Mouse (Mus musculus): ENCODE measurements around the gene Abcg5. TPM values are rescaled to one million over a fixed set of nuclear protein-coding genes. Genes with fewer than 3 reads are reported as not detected.

The Abcg5 gene
- polyA plus RNA-seq, 1 experiment from 2014 or later = 0.65 TPM

DNA sequence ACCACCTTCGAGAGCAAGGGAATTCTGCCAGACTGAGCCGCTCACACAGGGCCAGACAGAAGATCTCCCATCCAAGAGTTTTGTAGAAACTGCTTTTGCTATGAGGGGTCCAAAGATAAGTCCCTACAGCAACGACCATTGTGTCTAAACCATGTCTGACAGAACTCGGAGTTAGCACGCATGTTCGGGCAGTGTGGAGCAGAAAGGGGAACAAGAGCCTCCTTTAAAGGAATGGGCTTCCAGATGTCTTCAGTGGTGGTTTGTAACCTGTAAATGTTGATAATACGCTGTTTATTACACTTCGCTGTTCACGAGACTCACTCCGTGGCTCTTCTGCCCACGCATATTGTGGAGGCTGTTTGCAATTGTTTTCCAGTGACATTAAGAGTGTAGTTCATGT is 5.2 kb downstream of the Abcg5 start:
- Histone ChIP-seq H3K4me1 (peaks cover 11% of the 10 kb centered on the region), H3K36me3 (no peaks in the 10 kb centered on the region), H3K27me3 (ENCODE audit: insufficient read depth, poor library complexity, severe bottlenecking) (peaks cover 7% of the 10 kb centered on the region), H3K4me3 (no peak overlapping the region), H3K9me3 (no peaks in the 10 kb centered on the region), H3K27ac (no peak overlapping the region)
- no peak for DNase-seq (ENCODE audit: low spot score)
- WGBS = 92% methylated on average over 11 of the region's 11 CpGs

DNA sequence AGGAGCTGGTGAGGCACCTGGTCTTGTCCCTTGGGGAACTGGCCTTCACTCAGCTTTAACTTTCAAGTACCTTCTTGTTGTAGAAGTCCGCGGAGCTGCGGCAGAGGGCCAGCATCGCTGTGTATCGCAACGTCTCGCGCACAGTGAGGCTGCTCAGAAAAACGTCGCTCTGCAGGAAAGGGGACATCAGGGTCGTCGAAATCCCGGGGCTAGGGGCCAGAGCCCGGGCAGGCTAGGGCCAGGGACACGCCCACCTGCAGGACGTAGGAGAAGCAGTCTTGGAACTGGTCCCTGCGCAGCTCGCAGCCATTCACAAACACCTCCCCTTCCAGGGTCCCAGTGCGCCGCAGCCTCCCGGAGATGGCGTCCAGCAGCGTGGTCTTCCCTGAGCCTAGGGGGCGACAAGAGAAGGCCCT is 6.9 kb downstream of the Abcg5 start, which contains the start of gene Abcg8:
TSS of gene Abcg8 (plus strand) at position 352 of the 416 bp plus-strand sequence.
- H3K36me3 ChIP-seq = no peaks in the 10 kb centered on the region
- H3K9me3 ChIP-seq = no peaks in the 10 kb centered on the region
- H3K4me1 ChIP-seq = peaks cover 8% of the 10 kb centered on the region
- DNase-seq (ENCODE audit: low spot score) = peak; percentile 78
- WGBS = 2% methylated on average over 24 of the region's 24 CpGs
- H3K27me3 ChIP-seq (ENCODE audit: insufficient read depth, poor library complexity, severe bottlenecking) = peaks cover 7% of the 10 kb centered on the region
- peak within 1 kb of the TSS; percentile 60 for H3K4me3 ChIP-seq
- peak within 1 kb of the TSS; percentile 30 for H3K27ac ChIP-seq

DNA sequence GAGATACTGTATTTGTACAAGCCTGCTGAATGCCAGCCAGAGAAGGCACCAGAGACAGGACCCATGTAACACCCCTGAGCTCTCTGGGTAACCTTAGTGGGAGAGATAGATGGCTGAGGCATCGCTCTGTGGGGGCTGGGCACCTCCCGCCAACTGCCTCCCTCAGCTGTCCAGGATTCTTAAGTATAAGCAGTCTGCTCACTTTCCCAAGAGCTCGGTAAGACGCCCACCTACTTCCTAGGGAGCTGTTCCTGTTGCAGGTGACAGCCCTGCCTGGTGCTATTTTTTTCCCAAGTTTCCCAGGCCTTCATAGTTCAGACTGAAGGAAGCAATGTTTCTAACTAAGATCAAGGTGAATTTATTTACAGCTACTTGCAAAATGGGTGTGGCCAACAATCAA is 7.6 kb downstream of the Abcg5 start:
- DNase-seq (ENCODE audit: low spot score) = no peak
- H3K4me1 ChIP-seq = peaks cover 8% of the 10 kb centered on the region
- no peak overlapping the region for H3K27ac ChIP-seq
- WGBS = 54% methylated on average over 4 of the region's 4 CpGs
- H3K27me3 ChIP-seq (ENCODE audit: insufficient read depth, poor library complexity, severe bottlenecking) = peaks cover 7% of the 10 kb centered on the region
- no peaks in the 10 kb centered on the region for H3K9me3 ChIP-seq
- H3K36me3 ChIP-seq = no peaks in the 10 kb centered on the region
- H3K4me3 ChIP-seq = no peak overlapping the region; the same call in 1 of the 2 replicates

DNA sequence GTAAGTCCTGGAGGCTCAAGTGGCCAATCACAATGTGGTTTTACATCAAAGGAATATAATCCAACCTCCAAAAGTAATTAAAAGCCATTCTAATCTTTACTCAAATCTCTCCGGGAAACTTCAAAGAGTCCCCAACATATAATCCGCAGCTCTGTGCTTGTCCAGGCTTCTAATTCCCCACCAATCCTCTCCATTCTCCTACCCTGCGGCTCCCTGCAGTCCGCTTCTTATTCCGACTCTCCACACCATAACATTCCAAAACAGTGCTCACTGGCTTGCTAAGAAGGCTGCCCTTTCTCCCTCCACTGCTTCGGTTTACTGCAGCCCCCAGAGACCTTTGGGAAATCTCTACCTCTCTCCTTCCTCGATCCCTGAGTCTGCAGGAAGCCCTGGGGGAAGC is 8.8 kb downstream of the Abcg5 start:
- DNase-seq (ENCODE audit: low spot score) = no peak
- WGBS = 51% methylated on average over 7 of the region's 7 CpGs

DNA sequence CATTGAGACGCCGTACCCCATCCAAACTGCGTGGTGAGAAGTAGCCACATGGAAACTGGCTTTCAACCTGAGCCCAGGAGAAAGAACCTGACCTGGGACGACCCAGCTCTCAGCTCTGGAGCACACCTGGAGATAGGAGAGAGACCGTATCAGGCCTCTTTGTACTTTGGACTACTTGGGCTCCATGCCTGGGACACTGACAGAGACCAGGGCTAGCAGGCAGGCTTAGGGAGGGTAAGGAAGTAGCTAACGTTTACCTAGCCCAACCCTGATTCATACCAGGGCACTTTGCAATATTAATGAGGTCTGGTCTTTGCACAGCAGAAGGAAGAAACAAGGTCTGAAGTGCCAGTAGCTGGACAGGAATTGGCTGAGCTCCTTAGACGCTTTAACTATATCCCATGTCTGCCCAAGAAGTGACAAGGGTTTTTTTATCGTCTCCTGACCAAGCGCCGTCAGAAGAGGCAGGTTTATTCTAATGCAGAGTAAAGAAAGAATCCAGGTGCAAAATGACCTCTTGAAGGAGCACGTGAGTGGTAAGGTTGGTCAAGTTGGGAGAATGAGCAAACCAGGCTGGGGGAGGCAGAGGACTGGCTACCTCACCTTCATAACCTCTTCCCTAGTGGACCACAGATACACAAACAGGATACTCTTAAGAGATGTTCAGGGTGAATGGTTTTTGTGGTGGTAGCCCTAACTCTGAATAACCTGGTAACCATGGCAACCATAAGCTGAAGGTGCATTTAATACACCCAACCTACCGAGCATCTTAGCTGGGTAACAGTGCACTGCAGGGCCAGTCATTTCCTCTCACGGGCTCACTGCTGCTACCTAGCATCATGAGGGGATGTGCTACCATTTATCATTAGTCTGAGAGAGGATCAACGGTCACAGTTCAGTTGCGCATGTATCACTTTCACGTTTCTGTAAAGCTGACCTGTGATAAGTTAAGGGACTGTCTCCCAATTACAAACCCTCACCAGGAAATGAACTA is 10.1 kb downstream of the Abcg5 start:
- no peak for DNase-seq (ENCODE audit: low spot score)
- Histone ChIP-seq H3K36me3 (no peaks in the 10 kb centered on the region), H3K4me1 (peaks cover 11% of the 10 kb centered on the region), H3K27ac (no peak overlapping the region), H3K9me3 (no peaks in the 10 kb centered on the region), H3K27me3 (ENCODE audit: insufficient read depth, poor library complexity, severe bottlenecking) (peaks cover 11% of the 10 kb centered on the region), H3K4me3 (no peak overlapping the region)
- 75% methylated on average over 16 of the region's 16 CpGs for WGBS

More for the DNA sequence above, 8.8 kb downstream of the Abcg5 start:
- H3K4me1 ChIP-seq = peaks cover 8% of the 10 kb centered on the region
- H3K27me3 ChIP-seq (ENCODE audit: insufficient read depth, poor library complexity, severe bottlenecking) = peaks cover 7% of the 10 kb centered on the region
- no peak overlapping the region for H3K27ac ChIP-seq
- no peak overlapping the region for H3K4me3 ChIP-seq
- no peaks in the 10 kb centered on the region for H3K36me3 ChIP-seq
- no peaks in the 10 kb centered on the region for H3K9me3 ChIP-seq

DNA sequence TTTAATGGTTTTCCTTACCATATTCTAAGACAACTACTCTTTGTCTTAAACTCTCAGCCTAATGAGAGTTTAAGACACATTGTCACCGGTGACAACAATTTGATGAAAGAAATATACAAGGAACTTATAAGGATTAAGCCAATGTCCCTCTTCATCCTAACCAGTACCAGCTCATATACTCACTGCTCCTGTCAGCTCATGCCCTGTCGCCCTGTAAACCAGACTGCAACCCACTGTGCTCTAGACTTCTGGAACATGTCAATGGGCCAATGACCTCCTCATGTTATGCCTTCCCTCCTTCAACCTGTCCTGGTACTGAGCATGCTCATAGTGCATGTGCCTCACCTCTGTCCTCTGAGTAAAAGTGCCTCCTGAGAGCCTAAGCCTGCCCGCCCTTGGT is 15.0 kb downstream of the Abcg5 start:
- no peak overlapping the region for H3K4me3 ChIP-seq
- H3K9me3 ChIP-seq = no peaks in the 10 kb centered on the region
- peaks cover 4% of the 10 kb centered on the region; the same call in 1 of the 2 replicates for H3K27me3 ChIP-seq (ENCODE audit: insufficient read depth, poor library complexity, severe bottlenecking)
- no peak overlapping the region for H3K27ac ChIP-seq
- peaks cover 19% of the 10 kb centered on the region for H3K4me1 ChIP-seq
- H3K36me3 ChIP-seq = no peaks in the 10 kb centered on the region
- 83% methylated on average over 3 of the region's 3 CpGs for WGBS
- DNase-seq (ENCODE audit: low spot score) = no peak

DNA sequence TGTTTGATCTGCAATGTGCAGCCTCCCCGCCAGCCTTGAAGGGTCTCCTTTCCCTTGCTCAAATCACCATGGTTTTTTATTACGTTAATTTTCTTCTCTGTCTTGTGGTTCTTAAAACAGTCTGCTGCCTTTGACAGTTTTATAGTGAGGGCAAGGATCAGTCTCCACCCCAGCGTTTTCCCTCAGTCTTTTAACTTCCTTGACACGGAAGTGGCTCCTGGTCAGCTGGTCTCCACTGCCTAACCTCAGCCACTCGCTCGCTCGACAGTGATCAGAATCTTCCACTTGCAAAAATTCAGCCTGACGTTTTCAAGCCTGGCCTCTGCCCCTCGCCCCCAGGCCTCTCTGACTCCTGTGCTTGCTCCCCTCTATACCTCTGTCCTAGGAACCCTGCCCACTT is 17.1 kb downstream of the Abcg5 start:
- Histone ChIP-seq H3K36me3 (no peaks in the 10 kb centered on the region), H3K4me3 (no peak overlapping the region), H3K4me1 (peaks cover 19% of the 10 kb centered on the region), H3K27me3 (ENCODE audit: insufficient read depth, poor library complexity, severe bottlenecking) (peaks cover 4% of the 10 kb centered on the region; the same call in 1 of the 2 replicates), H3K9me3 (no peaks in the 10 kb centered on the region), H3K27ac (no peak overlapping the region; the same call in 1 of the 2 replicates)
- DNase-seq (ENCODE audit: low spot score) = no peak
- 29% methylated on average over 9 of the region's 9 CpGs for WGBS

DNA sequence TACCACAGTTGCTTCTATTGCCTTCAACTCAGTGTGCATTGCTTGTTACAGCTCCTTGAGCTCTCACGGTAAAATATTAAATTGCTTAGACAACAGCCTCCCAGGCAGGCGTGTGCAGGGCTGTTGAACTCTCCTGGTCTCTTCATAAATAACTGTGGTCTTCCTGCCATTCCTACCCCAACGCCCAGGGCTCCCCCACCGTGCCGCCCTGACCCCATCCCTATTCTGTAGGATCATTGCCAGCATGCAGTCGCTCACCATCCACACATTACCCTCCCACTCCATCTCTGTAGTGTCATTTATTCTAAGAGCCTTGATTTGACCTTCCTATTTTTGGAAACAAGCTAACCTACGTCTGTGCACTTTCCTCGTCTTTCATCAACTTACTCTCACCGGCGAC is 17.8 kb downstream of the Abcg5 start:
- Histone ChIP-seq H3K27me3 (ENCODE audit: insufficient read depth, poor library complexity, severe bottlenecking) (peaks cover 4% of the 10 kb centered on the region; the same call in 1 of the 2 replicates), H3K9me3 (no peaks in the 10 kb centered on the region), H3K36me3 (no peaks in the 10 kb centered on the region), H3K4me3 (no peak overlapping the region), H3K4me1 (peaks cover 19% of the 10 kb centered on the region), H3K27ac (no peak overlapping the region)
- no peak for DNase-seq (ENCODE audit: low spot score)
- 45% methylated on average over 10 of the region's 10 CpGs for WGBS

DNA sequence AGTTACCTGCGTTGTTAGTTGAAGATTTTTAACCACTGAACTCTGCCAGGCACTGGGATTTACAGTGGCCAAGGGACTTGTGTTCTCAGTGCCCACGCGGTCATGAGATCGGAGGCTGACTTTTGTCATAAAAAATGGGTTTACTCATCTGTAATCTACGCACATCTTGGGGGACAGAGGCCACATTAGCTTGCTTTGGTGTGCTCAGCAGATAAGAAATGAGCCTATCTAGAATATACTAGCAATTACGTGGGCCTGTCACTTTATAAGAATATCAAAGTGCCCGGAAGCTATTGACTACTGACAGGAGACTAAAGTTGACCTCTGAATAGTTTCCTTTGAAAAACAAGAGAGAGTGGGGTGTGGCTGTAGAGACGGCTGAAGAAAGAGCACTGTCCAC is 23.9 kb downstream of the Abcg5 start:
- no peak for DNase-seq (ENCODE audit: low spot score)
- H3K27ac ChIP-seq = no peak overlapping the region
- H3K4me3 ChIP-seq = no peak overlapping the region
- H3K9me3 ChIP-seq = no peaks in the 10 kb centered on the region
- 79% methylated on average over 8 of the region's 8 CpGs for WGBS
- no peaks in the 10 kb centered on the region for H3K36me3 ChIP-seq
- peaks cover 10% of the 10 kb centered on the region; the same call in 1 of the 2 replicates for H3K4me1 ChIP-seq
- H3K27me3 ChIP-seq (ENCODE audit: insufficient read depth, poor library complexity, severe bottlenecking) = no peaks in the 10 kb centered on the region

DNA sequence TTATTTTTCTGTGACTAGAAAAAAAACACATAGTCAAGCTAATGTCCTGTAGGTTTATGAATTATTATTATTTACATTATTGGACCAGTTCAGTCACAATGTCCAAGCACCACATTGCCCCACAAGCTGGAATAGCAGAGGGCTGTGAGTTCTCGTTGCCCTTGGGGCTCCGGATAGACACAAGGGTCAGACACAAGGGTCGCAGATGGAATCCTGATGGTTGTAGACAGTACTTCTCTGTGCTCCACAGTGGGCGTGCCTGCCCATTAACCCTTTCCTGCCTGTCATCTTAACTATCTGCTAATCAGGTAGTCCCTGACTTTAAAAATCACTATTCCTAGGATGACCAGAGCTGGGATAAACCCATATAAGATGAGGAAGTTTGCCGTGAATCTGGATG is 24.6 kb downstream of the Abcg5 start:
- 44% methylated on average over 5 of the region's 5 CpGs for WGBS
- Histone ChIP-seq H3K9me3 (no peaks in the 10 kb centered on the region), H3K4me1 (peaks cover 10% of the 10 kb centered on the region; the same call in 1 of the 2 replicates), H3K27ac (no peak overlapping the region), H3K27me3 (ENCODE audit: insufficient read depth, poor library complexity, severe bottlenecking) (no peaks in the 10 kb centered on the region), H3K36me3 (no peaks in the 10 kb centered on the region), H3K4me3 (no peak overlapping the region)
- no peak for DNase-seq (ENCODE audit: low spot score)

DNA sequence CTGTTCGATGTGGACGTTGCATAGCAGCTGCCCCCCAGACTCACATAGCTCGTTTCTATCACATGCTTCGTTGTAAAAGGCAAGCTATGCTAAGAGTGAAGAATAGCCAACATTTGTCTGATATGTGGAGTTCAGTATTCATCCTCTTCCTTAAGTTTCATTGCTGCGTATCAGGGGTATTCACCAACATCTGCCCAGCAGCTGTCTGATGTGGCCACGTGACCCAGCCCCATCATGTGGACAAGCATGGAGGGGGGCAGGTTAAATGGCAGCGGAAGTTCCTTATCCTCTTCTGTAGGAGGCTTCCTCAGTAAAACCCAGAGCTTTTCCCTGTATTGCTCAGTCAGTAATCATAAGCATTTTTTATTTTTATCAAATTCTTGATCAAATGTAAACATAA is 25.0 kb downstream of the Abcg5 start:
- no peaks in the 10 kb centered on the region for H3K36me3 ChIP-seq
- no peak overlapping the region for H3K27ac ChIP-seq
- no peaks in the 10 kb centered on the region for H3K27me3 ChIP-seq (ENCODE audit: insufficient read depth, poor library complexity, severe bottlenecking)
- no peak for DNase-seq (ENCODE audit: low spot score)
- no peak overlapping the region for H3K4me3 ChIP-seq
- peaks cover 10% of the 10 kb centered on the region; the same call in 1 of the 2 replicates for H3K4me1 ChIP-seq
- WGBS = 76% methylated on average over 7 of the region's 7 CpGs
- H3K9me3 ChIP-seq = no peaks in the 10 kb centered on the region

DNA sequence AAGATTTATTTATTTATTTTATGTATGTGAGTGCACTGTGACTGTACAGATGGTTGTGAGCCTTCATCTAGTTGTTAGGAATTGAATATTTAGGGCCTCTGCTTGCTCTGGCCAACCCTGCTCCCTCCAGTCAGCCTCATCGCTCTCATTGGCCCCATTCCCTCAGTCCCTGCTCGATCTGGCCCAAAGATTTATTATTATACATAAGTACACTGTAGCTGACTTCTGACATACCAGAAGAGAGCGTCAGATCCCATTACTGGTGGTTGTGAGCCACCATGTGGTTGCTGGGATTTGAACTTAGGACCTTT is 25.4 kb downstream of the Abcg5 start:
- H3K9me3 ChIP-seq = no peaks in the 10 kb centered on the region
- no peaks in the 10 kb centered on the region for H3K36me3 ChIP-seq
- DNase-seq (ENCODE audit: low spot score) = no peak
- H3K27me3 ChIP-seq (ENCODE audit: insufficient read depth, poor library complexity, severe bottlenecking) = no peaks in the 10 kb centered on the region
- H3K27ac ChIP-seq = no peak overlapping the region
- WGBS = 86% methylated on average over 3 of the region's 3 CpGs
- peaks cover 10% of the 10 kb centered on the region; the same call in 1 of the 2 replicates for H3K4me1 ChIP-seq
- no peak overlapping the region for H3K4me3 ChIP-seq

DNA sequence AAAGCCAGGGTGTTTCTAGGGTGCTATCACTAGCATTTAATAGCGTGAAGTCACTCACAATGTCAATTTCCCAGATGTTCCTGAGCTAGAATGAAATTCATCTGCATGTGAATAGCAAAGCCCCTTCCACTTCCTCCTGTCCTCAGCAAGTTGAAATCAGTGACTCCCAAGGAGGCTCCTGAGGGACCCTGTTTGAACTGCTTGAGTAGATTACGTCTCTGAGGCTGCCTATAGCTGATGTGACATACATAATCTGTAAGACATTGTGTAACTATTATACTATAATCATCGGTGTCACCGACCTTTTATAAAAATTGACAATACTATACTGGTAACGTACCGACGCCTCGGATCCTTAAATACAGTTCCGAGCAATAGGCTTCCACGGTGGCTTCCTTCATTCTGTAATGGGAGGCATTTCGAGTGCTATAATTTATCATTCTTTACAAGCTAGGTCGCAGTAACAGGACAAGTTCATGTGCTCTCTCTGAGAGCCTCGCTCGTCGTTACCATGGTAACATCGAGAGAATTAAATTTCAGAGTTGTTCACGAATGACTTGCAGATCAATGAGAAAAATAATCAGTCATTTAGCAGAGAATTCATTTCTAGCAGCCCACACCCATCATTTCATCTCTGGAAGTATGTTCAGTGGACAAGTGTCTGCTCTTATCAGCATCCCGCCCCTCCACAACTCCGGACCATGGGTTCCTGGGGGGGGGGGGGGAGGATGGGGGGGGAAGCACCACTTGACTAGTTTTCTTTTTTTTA is 26.0 kb downstream of the Abcg5 start:
- Histone ChIP-seq H3K9me3 (no peaks in the 10 kb centered on the region), H3K4me1 (peaks cover 10% of the 10 kb centered on the region; the same call in 1 of the 2 replicates), H3K4me3 (no peak overlapping the region), H3K27me3 (ENCODE audit: insufficient read depth, poor library complexity, severe bottlenecking) (no peaks in the 10 kb centered on the region), H3K27ac (no peak overlapping the region), H3K36me3 (no peaks in the 10 kb centered on the region)
- WGBS = 77% methylated on average over 19 of the region's 19 CpGs
- no peak for DNase-seq (ENCODE audit: low spot score)

Data from heart, embryonic 10.5 days (tissue).